Mouse (Mus musculus) ES-Bruce4 (cell line): ENCODE results near the gene Capn2. TPM values are rescaled to one million over a fixed set of nuclear protein-coding genes. Genes with fewer than 3 reads are reported as not detected.

Source experiments
- H3K27ac ChIP-seq: 2 replicates; pipeline ENCODE4 v1.5.1; 2012; ENCODE audit warnings: low read length, inconsistent platforms; ENCODE audit not compliant: insufficient read depth
- H3K27me3 ChIP-seq: 2 replicates; pipeline ENCODE4 v1.6.1; 2012; ENCODE audit warnings: mild to moderate bottlenecking, low read length, inconsistent platforms; ENCODE audit not compliant: control insufficient read depth, poor library complexity, insufficient read depth, severe bottlenecking
- H3K36me3 ChIP-seq: 2 replicates; pipeline ENCODE4 v1.6.1; 2012; ENCODE audit warnings: inconsistent platforms, mild to moderate bottlenecking, low read length, moderate library complexity; ENCODE audit not compliant: control insufficient read depth, poor library complexity, insufficient read depth, severe bottlenecking
- H3K4me1 ChIP-seq: one replicate; pipeline ENCODE4 v1.8.1; 2011; ENCODE audit warnings: low read length; ENCODE audit not compliant: control insufficient read depth, insufficient read depth
- H3K4me3 ChIP-seq: 2 replicates; pipeline ENCODE4 v1.5.1; 2011; ENCODE audit warnings: low read depth, mild to moderate bottlenecking, low read length
- H3K9ac ChIP-seq: 2 replicates; pipeline ENCODE4 v1.6.1; 2012; ENCODE audit warnings: low read depth, mild to moderate bottlenecking, inconsistent platforms; ENCODE audit not compliant: poor library complexity, severe bottlenecking
- H3K9me3 ChIP-seq: replicated peaks from 2 replicates; pipeline ENCODE4 v1.6.1; 2012; ENCODE audit warnings: mild to moderate bottlenecking, low read length, inconsistent platforms; ENCODE audit not compliant: control insufficient read depth, poor library complexity, insufficient read depth, severe bottlenecking
- CTCF ChIP-seq: IDR thresholded peaks from one replicate; pipeline ENCODE4 v1.8.1; 2011; ENCODE audit warnings: low read depth, low read length
- EP300 ChIP-seq: IDR thresholded peaks from 2 replicates; pipeline ENCODE4 v1.6.1; 2011; ENCODE audit warnings: low read depth, low read length; ENCODE audit not compliant: insufficient read depth
- POLR2A ChIP-seq: IDR thresholded peaks from one replicate; pipeline ENCODE4 v1.8.1; 2011; ENCODE audit warnings: low read length; ENCODE audit not compliant: insufficient read depth
- polyA plus RNA-seq: library from polyadenylated mRNA; stranded (reverse); fragments of >200 nt; gene quantifications from 2 replicates; pipeline ENCODE4 v1.2.4, GENCODE M21; 2011; ENCODE audit warnings: low read depth; ENCODE audit not compliant: missing spikeins, insufficient read depth, insufficient read length

The Capn2 gene
- polyA plus RNA-seq, 1 experiment = 60.5 TPM

GRCm38 (mm10) chr1:182514803-182515590, 2.4 kb downstream of the Capn2 start:
- Histone ChIP-seq H3K4me1 (peaks cover 2% of the 10 kb centered on the region), H3K27me3 (no peaks in the 10 kb centered on the region), H3K9me3 (no peaks in the 10 kb centered on the region), H3K36me3 (no peaks in the 10 kb centered on the region), H3K9ac (no peak overlapping the region), H3K4me3 (no peak overlapping the region), H3K27ac (no peak overlapping the region)
- TF ChIP-seq EP300 = no peak
- TF ChIP-seq POLR2A = no peak
- TF ChIP-seq CTCF = no peak

- Histone ChIP-seq H3K36me3 (no peaks in the 10 kb centered on the region), H3K4me1 (peaks cover 9% of the 10 kb centered on the region), H3K4me3 (no peak overlapping the region), H3K9me3 (no peaks in the 10 kb centered on the region), H3K27me3 (no peaks in the 10 kb centered on the region), H3K27ac (no peak overlapping the region), H3K9ac (no peak overlapping the region)
- TF ChIP-seq POLR2A (no peak), EP300 (no peak), CTCF (no peak)
Measured at GRCm38 (mm10) chr1:182513714-182514113, 3.7 kb downstream of the Capn2 start.

DNA sequence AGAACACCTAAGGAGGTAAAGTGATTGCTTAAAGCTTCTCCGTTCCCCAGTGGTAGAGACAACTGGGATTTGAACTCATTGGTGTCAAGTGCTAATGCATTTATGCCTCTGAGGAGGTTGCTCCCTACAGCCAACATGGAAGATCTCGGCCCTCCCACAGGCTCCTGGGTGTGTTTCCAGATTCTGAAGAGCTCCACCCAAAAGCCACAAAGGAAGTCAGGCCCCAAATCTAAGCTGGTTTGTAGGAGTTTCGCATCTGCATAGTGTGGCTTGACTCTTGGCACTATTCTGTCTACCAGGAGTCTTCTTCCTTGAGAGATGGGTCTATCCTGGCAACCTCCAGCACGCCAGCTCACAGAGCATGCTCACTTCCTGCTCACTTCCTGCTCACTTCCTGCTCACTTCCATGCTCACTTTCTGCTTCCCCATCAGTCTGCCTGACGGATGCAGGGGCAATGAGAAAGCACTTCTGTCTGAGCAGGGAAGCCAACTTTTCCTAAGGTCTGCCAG, 4.5 kb downstream of the Capn2 start:
- Histone ChIP-seq H3K27ac (no peak overlapping the region), H3K4me1 (peaks cover 7% of the 10 kb centered on the region), H3K27me3 (no peaks in the 10 kb centered on the region), H3K9ac (no peak overlapping the region), H3K9me3 (no peaks in the 10 kb centered on the region), H3K4me3 (no peak overlapping the region), H3K36me3 (no peaks in the 10 kb centered on the region)
- TF ChIP-seq EP300 (no peak), CTCF (no peak), POLR2A (no peak)

DNA sequence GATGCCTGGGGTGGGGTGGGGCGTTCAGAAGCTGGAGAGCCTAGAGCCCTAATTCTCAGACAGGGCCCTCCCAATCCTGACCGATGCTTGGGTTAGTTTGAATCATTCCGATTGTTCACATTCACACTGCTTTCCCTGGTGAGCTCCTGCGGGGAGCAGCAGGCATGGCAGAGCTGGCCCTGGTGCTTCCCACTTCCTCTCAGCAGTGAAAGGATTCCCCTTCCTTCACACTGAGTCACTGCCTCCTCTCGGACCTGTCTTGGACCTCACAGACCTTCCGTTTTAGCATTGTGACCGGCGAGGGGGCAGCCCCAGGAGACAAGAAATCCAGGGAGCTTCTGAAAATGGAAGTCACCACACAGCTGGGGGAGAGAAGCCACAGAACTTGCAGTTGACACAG, 5.6 kb downstream of the Capn2 start:
- Histone ChIP-seq H3K27me3 (no peaks in the 10 kb centered on the region), H3K4me3 (no peak overlapping the region), H3K36me3 (no peaks in the 10 kb centered on the region), H3K4me1 (peaks cover 7% of the 10 kb centered on the region), H3K9me3 (no peaks in the 10 kb centered on the region), H3K9ac (no peak overlapping the region), H3K27ac (no peak overlapping the region)
- TF ChIP-seq CTCF (no peak), EP300 (no peak)

DNA sequence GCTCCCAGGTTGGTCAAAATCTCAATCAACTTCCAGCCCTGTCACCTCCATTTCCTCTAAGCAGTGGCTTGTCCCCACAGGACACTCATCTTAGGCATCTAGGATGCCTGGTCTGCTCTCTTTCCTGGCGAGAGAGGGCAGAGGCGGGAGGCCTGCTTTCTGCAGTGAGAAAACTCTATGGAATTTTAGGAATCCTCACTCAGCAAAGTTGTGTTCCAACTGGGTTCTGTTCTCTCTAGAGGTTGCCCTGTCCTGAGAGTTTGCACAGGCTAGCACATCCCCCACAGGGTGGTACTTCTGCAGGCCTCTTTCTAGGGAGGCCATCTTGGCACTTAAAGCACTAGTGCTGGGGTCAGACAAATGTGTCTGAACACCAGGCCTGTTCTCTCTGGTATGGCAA, 6.3 kb downstream of the Capn2 start:
- TF ChIP-seq EP300 (no peak), CTCF (no peak), POLR2A (no peak)
- H3K27ac ChIP-seq = no peak overlapping the region
- no peak overlapping the region for H3K9ac ChIP-seq
- no peaks in the 10 kb centered on the region for H3K36me3 ChIP-seq
- H3K4me1 ChIP-seq = peaks cover 7% of the 10 kb centered on the region
- H3K4me3 ChIP-seq = no peak overlapping the region
- no peaks in the 10 kb centered on the region for H3K27me3 ChIP-seq
- H3K9me3 ChIP-seq = no peaks in the 10 kb centered on the region

- Histone ChIP-seq H3K4me3 (peak overlapping the region; percentile 27), H3K36me3 (no peaks in the 10 kb centered on the region), H3K4me1 (peaks cover 11% of the 10 kb centered on the region), H3K9ac (no peak overlapping the region), H3K27me3 (no peaks in the 10 kb centered on the region), H3K9me3 (no peaks in the 10 kb centered on the region), H3K27ac (no peak overlapping the region)
- TF ChIP-seq POLR2A (no peak), EP300 (peak; percentile 34; the same call in 1 of the 2 replicates)
Measured at GRCm38 (mm10) chr1:182509110-182509797, 8.2 kb downstream of the Capn2 start.
